Mouse (Mus musculus) layer of hippocampus, adult 9-11 months (tissue): Measurements from ENCODE around the gene Bglap3.
A peak's percentile ranks its signal among the peaks of the same experiment; 100 is the strongest.
"Not testable (repeated sequence)": the region's sequence is repeated elsewhere in the genome, so short reads cannot be mapped to it uniquely, and the experiment has no call there.

Source experiments
- DNase-seq: peaks from one replicate; pipeline ENCODE4 v3.0.0; 2022

Bglap3 gene

DNA sequence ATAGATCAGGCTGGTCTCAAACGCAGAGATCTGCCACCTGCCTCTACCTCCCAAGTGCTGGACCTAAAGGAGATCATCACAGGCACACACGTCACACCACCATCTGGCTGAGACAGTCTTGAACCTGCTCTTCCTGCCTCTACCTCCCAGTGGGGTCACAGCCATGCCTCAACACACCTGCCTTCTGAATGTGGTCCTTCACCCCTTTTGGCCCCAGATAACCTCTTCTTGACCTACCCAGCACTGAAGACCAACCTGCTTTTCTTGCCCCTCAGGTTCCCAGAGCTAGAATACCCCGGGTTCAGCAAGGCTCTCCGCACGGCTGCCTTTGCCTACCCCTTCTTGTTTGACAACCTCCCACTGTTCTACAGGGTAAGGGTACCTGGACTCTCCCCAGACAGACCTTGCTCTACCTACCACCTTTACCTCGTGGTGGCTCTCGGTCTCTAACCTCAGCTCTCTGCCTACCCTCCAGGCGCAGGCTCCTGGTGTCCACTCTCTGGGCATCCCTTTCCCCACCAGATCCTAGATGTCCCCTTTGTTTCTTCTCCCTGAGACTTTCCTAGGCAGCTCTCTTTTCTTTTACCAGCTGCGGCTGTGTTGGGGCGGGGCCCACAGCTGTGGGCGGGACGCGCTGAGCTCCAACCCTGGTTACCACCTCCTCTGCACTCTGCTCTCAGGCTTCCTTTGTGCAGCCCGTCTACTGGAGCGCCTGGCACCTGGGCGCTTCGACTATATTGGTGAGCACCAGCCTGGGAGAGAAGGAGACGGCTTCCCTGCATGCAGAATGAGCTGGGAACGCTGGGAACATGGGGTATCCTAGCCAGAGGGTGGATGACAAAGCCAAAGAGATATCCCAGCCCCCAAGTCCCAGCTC is 3.4 kb upstream of the Bglap3 start:
- DNase-seq, result not testable (repeated sequence)

DNA sequence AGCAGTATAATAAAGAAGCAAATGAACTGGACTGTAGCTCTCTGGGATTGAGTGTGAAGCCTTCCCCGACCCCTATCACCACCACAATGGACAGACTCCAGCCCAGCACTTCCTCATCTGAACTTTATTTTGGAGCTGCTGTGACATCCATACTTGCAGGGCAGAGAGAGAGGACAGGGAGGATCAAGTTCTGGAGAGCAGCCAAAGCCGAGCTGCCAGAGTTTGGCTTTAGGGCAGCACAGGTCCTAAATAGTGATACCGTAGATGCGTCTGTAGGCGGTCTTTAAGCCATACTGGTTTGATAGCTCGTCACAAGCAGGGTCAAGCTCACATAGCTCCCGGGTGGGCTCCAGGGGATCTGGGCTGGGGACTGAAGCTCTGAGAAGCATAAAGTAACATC is 4.0 kb downstream of the Bglap3 start:
- not testable (repeated sequence) for DNase-seq

DNA sequence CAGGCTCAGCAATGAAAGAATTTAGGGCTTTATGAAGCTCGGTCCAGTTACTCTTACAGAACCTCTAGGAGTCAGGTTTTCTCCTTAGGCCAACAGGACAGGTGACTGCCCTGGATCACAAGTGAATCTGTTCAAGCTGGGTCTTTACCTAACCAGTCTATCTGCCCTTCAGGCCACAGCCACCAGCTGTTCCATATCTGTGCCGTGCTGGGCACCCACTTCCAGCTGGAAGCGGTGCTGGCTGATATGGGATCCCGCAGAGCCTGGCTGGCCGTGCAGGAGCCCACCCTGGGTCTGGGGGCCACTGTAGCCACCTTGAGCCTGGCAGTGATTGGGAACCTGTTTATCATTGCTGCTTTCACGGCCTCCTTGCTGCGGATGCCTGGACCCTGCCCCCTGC is 5.0 kb downstream of the Bglap3 start:
- DNase-seq, result not testable (repeated sequence)

DNA sequence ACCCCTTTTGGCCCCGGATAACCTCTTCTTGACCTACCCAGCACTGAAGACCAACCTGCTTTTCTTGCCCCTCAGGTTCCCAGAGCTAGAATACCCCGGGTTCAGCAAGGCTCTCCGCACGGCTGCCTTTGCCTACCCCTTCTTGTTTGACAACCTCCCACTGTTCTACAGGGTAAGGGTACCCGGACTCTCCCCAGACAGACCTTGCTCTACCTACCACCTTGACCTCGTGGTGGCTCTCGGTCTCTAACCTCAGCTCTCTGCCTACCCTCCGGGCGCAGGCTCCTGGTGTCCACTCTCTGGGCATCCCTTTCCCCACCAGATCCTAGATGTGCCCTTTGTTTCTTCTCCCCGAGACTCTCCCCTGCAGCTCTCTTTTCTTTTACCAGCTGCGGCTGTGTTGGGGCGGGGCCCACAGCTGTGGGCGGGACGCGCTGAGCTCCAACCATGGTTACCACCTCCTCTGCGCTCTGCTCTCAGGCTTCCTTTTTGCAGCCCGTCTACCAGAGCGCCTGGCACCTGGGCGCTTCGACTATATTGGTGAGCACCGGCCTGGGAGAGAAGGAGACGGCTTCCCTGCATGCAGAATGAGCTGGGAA is 5.6 kb downstream of the Bglap3 start:
- peak; percentile 66 for DNase-seq

DNA sequence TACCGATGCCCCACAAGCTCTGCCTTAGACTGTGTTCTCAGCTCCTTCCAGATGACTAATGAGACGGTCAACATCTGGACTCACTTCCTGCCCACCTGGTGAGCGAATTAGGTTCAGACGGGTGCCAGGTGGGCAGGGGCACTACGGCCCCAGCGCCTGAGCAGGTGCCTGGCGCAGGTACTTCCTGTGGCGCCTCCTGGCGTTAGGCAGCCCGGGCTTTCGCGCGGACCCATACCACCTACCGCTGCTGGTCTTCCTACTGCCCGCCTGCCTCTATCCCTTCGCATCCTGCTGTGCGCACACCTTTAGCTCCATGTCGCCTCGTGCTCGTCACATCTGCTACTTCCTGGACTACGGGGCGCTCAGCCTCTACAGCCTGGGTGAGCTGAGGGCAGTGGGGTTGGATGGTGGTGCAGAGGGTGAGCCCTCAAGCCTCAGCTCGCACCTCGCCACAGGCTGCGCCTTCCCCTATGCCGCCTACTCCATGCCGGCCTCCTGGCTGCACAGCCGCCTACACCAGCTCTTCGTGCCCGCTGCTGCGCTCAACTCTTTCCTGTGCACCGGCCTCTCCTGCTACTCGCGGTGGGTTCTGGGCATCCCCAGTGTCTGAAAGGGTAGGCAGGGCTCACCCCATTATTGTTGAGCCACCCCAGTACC is 6.7 kb downstream of the Bglap3 start:
- no peak for DNase-seq

DNA sequence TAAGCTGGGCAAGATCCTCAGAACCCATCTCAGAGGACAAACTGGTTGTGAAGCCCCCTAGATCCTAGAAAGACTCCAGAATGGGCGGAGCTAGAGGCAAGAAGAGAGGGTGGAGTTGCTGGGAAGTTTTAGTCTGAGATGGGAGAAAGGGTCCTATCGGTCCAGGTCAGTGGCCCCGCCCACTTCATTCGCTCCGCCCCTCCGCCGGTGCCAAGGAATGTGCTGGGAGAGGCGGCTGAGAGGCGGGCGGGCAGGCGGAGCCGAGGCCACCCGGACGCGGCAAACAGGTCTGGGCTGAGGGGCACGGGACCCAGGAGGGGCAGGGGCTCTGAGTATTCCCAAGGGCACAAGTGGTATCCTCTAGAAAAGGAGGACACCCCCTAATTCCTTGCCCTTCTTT is 8.2 kb downstream of the Bglap3 start, which contains the start of gene Paqr6:
Gene Paqr6, plus strand, starts transcription at position 248 of the 400 bp plus-strand sequence.
- DNase-seq, result no peak

DNA sequence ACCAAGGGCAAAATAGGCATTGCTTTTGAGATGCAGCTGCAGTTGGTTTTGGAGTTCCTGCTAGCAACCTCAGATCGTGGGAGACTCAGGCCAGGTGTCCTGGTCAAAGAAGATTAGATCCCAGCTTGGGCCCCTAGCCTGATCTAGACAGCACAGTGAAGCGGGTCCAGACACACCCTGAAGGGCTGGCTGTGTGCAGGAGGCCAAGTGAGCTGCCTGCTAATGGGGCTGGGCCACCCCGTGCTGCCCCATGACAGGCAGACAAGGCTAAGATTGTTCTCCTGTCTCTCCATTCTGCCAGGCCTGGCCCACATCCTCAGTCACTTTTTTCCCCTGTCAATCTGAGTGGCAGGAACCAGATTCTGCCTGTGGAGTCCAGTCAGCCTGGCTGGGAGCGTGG is 8.8 kb downstream of the Bglap3 start:
- peak; percentile 82 for DNase-seq

DNA sequence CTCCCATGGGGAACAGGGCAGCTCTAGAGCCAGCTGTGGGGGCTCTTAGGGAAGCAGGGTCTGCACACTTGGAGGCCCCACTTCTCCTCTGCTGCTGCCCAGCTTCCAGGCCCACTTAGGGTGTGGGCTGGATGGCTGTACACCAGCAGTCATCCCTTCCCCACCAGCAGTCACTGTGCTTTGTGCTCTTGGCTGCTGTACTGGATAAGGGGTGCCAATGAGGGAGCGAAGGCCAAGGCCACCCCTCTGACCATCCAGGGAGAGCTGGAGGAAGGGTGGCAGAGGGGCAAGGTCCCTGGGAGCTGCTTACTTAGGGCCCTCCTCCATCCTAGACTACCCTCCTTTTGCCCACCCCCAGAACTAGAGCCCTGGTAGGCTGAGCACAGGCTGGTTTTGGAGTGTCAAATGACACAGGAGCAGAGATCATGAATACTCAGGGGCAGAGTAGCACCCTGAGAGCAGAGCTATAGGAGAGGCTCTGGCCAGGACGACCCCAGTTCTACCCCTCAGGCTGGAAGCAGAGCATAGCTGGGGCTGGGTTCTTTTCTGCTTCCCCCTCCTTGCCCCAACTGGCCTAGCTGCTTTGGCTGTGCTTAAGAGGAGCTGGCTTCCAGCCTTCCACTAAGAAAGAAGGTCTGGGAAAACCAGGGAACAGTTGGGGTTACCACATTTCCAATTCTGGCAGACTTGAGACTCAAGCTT is 10.8 kb downstream of the Bglap3 start:
- DNase-seq, result no peak

DNA sequence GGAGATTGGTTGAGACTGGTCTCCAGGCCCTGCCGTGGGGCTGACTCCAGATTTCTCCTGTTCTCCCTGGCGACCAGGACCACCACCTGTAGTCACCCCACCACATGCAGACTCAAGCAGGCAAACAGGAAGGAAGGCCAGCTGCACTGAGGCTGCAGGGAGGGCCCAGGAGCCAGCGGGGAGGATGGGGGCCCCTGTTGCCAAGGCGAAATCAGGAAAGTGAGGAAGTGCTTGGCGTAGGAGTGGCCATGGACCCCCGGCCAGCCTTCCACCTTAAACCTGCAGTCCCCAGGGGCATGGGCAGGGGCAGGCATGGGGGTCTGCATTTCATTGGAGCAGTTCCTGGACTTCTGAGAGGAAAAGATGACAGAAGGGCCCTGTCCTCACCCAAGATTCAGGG is 11.4 kb downstream of the Bglap3 start:
- DNase-seq, result no peak

DNA sequence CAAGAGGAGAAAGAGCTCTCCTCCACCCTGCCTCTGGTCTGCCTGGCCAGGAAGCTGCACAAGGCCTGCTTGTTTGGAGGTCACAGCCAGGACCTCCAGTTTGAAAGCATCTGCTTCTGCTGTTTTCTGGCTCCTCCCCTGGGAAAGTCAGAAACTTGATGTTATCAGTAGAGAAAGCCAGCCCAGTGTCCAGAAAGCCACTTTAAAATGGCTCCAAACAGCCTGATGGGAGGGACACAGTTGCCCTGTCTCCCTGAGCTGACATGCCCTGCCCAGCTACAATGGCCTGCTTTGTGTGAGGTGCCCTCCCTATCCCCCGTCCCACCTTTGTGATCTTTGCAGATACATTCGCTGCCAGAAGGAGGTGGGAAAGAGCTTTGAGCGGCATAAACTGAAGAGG is 12.6 kb downstream of the Bglap3 start:
- no peak for DNase-seq

DNA sequence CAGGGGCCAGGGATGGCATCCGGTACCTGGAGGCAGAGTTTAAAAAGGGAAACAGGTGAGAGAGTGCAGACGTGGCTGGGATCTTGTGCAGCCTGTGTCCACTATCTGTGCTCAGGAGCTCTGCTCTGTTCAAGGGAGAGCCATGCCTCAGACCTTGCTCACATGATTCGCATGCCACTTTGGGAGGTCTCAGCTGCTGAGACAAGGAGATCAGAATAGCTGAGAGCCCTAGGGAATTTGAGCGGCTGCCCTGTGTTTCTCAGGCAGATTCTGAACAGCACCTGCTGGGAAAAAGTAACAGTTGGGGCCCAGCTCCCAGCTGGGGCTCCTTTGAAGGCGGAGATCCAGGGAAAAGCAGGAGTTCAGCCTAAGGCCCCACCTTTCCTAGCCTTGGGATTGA is 13.0 kb downstream of the Bglap3 start:
- no peak for DNase-seq

DNA sequence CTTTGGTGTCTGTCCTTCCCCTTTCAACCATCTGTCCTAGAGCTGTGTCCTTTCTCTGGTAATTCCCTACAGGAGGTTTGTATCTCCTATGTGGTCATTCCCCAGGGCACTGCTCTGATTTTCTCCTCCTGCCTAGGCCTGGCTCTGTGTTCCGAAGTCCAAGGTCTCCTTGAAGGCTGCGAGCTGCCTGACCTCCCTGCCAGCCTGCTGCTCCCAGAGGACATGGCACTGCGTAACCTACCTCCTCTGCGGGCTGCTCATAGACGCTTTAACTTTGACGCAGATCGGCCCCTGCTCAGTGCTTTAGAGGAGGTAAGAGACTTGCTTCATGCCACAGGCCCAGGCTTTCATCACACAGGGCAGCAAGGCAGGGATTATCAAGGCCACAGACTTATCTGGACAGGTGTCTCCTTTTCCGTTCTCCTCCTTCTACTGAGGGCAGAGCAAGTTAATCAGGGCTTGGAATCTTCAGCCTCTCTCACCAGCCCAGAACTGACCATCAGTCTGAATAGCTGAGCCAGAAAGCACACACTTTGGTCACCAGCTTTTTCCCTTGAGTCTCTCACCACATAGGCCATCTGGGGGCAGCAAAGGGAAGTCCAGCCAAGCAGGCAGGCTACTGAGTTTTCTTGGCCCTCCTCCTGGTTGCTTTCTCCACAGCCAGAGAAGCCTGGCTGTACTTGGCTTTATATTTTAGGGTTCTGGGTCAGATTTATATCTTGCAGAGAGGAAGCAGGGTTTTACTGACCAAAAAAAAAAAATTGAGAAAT is 18.0 kb downstream of the Bglap3 start:
- DNase-seq, result no peak

DNA sequence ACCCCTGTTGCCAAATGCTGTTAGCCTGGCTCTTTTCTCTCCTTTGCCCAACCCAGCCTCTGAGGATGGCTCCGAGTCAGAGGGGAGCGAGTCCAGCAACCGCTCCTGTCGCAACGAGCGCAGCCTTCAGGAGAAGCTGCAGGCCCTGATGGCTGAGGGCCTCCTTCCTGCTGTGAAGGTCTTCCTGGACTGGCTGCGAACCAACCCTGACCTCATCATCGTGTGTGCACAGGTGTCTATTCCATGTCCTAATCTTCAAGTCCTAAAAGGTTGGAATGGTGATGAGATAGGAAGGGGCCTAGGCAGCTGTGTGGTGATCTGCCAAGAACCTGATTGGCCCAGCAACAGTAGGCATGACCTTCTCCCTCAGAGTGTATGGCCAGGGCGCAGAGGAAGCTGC is 19.6 kb downstream of the Bglap3 start:
- DNase-seq, result no peak

DNA sequence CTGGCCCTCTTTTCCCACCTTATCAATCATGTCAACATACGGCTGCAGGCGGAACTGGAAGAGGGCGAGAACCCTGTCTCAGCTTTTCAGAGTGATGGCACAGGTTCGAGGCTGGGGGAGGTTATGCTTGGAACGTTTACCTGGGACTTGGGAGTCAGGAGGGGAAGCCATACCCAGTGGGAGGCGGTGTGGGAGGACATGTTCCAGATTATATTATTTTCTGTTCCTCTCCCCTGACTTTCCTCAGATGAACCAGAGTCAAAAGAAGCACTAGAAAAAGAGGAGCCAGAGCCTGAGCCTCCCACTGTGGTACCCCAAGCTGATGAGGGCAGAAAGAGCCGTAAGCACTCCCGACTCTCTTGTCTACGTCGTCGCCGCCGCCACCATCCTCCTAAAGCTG is 21.8 kb downstream of the Bglap3 start:
- DNase-seq, result no peak

DNA sequence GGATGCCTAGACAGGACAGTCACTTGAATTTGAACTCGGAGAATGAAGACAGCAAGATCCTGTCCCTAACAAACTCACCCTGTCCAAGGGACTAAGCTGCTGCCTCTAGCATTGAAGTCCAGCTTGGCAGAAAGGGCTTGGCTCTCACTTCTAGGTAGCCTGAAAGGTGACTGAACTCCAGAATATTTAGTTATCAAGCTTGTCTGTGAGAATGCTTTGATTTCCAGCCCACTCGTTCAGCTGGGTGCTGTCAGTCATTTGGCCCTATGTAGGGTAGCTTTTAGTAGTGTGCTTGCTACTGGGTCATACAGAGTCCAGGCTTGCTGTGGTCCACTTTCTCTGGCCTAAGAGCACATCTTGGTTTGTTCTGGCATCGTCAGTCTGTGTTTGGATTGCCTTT is 33.5 kb downstream of the Bglap3 start:
- DNase-seq, result no peak

DNA sequence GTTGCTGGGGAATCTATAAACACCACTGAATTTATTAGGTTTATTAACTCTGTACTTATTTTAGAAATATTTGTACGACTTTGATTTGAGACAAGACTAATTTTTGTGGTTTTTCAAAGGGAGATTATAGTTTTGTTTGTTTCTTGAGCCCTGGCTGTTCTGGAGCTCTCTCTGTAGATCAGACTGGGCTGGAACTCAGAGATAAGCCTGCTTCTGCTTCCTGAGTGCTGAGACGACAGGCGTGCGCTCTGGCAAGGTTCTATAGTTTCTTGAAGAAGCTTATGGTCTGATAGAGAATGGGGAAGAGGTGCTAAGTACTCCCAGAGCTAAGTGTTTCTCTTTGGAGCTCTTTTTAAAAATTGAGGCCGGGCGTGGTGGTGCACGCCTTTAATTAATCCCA is 34.2 kb downstream of the Bglap3 start:
- DNase-seq, result no peak

DNA sequence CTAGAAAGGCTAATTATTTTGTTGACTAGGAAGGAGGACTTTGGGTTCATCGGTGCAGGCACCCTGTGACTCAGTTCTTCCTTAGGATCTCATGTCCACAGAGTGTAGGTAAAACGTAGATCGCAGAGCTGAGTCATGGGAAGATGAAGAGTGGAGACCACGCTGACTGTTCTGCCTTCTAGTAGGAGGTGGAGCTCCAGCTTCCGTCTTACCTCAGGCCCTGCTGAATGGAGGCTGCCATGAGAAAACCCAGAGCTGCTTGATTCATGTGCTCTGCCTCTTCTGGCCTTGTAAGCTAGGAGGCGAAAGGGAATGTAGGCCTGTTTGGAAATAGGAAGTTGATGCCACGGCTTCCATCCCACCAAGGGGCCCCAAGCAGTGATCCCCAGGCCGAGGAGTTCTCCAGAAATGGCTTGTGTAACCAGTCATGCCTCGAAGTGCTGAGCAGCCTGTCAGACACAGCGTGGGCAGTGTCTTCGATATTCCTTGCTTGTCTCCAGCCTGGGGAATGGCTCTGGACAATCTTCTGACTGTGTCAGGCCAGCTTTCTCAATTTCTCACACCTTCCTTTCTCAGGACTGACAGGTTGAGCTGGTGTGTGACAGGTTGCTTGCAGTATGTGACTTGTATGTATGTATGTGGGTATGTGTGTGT is 35.0 kb downstream of the Bglap3 start:
- no peak for DNase-seq

DNA sequence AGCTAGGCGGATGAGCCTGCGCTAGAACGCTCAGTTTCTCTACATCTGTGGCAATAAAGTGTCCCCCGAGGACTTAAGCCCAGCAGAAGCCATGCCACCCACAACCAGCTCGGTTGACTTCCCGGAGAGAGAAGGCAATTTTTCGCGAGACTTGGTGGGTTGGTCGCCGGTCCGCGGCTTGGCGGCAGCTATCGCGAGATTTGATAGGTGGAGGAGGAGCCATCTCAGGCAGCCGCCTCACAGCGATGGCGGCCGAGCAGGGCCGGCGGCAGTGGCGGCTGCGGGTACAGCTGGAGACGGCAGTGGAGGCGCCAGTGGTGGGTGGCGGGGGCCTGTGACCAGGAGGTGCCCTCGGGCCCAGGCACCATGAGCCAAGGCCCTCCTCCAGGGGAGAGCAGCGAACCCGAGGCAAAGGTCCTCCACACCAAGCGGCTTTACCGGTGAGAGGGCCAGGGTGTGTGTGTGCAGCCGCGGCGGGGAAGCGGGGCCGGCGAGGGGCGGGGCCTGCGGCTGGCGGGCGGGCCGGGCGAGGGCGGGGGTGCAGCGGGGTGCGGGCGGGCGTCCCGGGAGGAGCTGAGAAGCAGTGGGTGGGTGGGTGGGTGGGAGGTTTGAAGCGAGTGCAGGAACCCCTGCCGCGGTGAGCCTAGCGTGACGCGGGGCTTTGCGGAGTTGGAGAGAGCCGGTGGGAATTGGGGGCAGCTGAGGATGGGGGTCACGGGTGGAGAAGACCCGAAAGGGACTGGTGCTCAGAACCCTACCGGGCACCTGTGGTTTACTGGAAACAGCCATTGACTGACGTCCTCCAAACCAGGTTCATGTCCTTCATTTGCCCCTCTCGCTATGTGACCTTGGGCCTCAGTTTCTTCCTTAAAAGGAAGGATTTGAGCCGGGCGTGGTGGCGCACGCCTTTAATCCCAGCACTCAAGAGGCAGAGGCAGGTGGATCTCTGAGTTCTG is 36.2 kb downstream of the Bglap3 start, which contains the start of the genes Tmem79 and Smg5:
Gene Tmem79, minus strand, starts transcription at position 91 of the 956 bp plus-strand sequence.
Gene Smg5, plus strand, starts transcription at position 203 of the 956 bp plus-strand sequence.
- peak; percentile 96 for DNase-seq

DNA sequence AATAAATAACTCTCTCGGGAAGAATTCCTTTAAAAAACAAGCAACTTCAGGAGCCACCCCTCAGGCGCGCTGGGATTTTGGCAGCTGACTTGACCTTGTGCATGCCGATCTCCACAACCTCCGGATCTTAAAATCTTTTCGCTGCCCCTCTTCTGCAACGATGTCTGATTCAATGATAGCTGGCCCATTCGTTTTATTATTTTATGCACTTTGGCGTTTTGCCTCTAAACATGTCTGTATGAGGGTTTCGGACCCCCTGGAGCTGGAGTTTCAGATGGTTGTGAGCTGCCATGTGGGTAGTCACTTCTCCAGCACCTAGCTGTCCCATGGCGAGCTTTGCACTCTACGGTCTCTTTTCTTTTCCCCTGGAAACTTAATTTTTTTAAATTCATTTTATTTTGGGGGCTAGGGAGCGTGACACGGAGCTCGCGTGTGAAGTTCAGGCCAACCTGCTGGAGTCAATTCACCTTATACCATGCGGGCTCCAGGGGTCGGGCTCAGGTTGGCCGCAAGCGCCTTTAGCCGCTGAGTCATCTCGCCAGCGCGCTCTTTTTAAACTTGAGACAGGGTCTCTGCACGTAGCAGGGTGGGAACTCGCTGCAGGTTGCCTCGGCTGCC is 37.0 kb downstream of the Bglap3 start:
- DNase-seq, result no peak

DNA sequence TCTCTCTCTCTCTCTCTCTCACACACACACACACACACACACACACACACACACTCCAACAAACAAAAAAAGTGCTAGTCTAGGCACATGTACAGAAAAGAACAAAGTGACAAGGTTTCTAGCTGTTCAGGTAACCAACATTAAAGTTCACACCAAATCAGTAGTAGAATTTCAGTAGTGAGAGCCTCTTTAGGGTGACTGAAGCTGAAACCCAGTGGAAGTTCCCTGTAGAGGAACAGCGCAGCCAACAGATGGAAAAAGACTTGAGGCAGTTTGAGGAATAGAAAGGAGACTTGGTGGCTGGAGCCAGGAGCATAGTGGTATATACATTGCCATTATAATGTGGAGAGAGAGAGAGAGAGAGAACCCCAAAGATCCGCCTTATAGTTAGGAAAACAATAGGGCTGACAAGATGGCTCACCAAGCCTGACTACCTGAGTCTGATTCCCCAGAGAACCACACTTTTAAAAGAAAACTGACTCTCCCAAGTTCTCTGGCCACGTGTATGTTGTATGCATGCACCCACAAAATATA is 37.6 kb downstream of the Bglap3 start:
- DNase-seq, result no peak
